Mouse (Mus musculus) right cerebral cortex, adult 18-20 months (tissue): ENCODE results near the gene Dad1.

Experiments
- DNase-seq: peaks from one replicate; pipeline ENCODE4 v3.0.0; 2022; ENCODE audit warnings: mixed read lengths

Dad1 gene

DNA sequence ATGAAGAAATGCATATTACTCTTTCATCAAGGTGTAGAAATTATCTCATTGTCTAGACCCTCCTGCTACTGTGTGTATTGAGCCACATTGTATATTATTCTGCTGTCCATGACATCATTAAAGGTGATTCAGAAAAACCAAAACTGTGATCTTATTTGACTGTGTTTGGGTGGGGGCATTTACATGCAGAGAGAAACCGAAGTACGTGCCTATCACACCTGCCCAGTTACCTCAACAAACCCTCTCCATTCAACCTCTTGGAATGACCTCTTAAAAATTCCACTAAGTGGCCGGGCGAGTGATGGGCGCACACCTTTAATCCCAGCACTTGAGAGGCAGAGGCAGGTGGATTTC, 29.9 kb downstream of the Dad1 start:
- DNase-seq, result no peak

- no peak for DNase-seq
Observed at GRCm38 (mm10) chr14:54223315-54224063, 30.4 kb downstream of the Dad1 start.

- DNase-seq, result no peak
Observed at GRCm38 (mm10) chr14:54222289-54222727, 31.6 kb downstream of the Dad1 start.

GRCm38 (mm10) chr14:54221641-54222040, 32.3 kb downstream of the Dad1 start:
- no peak for DNase-seq

DNA sequence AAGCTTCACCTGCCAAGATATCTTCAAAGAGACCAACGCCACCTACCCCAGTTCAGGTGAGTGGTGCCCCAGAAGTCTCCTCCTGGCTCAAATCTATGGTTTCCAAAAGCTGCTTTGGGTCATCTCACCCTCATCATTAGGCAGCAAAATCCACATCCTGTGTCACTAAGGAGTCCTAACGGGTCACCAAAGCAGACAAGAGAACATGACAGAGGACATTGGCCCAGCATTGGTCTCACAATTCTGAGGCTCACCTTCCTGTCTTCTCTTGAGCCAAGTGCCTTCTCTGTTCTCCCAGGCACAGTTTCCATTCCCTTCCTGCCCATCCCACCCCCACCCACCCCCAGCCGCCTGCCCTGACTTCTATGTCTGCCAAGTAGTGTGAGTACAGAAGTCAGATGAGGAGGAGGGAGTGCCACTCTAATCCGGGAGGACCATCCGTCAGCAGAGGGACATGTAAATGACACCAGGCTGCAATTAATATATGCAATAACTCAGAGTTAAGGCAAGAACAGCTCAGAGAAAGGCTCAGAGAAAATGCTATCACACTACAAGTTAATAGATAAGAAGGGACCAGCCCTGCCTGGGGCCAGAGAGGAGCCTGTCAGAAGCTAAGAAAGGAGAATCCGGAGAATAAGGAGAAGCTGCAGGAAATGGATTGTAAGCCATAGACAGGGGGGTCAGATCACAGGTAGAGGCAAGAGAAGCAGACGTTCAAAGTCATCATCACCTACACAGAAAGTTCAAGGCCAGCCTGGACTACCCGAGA, 33.0 kb downstream of the Dad1 start:
- DNase-seq, result no peak

DNA sequence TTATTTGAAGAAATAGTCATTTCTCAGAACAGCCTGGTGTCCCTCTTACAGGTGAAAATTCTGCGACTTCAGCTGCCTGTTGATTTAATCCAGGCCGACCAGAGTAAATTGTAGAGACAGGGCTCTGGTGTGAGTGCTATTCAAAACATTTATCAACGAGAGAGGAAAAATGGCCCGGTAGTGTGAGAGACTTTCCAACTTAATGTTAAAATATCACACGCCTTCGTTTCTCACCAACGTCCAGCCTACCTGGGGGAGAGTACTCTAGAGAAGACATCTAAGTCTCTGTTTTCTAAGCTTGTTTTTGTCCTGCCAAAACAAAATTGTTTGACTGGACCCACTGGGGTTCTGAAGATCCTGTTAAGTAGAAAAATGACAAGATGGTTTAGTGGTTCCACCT, 34.1 kb downstream of the Dad1 start:
- no peak for DNase-seq

DNA sequence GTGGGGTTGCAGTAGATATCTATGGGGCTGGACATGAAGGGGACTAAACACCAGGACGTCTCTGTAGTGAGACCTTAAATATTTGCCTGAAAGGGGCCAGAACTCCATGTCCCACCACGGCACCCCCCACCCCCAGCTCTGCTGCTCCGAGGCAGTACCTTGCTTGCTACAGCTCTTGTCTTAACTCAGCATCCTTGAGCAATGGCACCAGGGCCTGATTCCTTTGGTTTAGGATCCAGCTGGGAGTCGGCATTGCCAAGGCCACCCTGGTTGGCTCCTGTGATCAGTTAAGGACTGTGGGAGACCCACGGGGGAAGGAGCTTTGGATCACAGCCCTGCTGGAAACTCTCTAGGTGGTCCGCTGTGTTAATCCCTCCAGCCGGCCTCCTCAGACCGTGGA, 34.6 kb downstream of the Dad1 start:
- no peak for DNase-seq

DNA sequence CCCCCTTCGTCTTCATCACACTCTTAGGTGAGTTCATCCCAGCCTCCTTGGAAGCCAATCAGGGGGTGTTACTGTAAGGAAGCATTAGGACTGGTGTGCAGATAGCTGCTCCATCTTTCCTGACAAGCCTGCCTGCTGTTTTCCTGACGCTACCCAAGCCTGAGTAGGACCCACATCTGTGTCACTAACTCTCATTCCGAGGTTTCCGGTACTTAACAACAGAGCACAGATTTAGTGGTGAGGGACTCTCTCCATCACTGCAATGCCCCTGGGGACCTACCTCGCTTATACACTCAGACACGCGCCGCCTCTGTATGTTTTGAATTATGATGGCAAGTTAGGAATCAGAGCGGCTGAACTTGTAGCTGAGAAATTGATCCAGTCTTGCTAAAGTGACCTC, 35.2 kb downstream of the Dad1 start:
- DNase-seq, result no peak

- DNase-seq, result no peak
Observed at GRCm38 (mm10) chr14:54218233-54218632, 35.7 kb downstream of the Dad1 start.

DNA sequence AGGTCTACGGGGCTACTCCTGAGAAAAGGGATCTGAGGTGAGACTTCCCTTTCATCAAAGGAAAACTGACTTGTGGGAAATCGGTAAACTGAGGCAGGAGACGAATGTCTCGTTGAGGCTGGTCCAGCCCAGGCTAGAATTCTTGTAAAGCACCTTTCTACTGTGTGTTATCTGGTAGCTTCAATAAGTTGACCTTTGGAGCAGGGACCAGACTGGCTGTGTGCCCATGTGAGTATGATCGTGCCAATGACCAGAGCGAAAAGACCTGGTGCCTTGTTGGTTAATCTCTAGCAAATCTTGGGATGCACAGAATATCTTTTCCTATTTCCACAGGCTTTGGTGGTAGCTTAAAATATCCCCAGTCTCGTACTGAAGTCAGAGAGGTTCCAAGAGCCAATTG, 37.8 kb downstream of the Dad1 start:
- DNase-seq, result no peak

DNA sequence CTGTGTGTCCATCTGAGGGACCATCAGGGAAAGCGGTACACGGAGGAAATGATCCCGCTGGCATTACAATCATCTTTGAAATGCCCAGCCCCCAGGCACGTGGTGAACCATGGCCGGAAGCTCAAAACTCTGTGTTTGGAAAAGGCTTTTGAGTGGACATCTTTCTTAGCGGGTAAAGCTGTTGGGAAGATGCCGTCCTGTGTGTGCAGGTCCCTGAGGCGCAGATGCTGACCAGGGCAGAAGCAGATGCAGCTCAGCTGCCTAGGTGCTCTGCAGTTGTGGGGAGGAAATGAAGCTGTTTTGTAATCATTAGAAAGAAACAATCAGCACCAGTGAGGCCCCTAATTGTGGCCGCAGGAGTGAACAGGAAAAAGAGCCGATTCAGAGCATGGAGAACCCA, 39.0 kb downstream of the Dad1 start:
- no peak for DNase-seq

GRCm38 (mm10) chr14:54214477-54214876, 39.4 kb downstream of the Dad1 start:
- DNase-seq, result no peak

DNA sequence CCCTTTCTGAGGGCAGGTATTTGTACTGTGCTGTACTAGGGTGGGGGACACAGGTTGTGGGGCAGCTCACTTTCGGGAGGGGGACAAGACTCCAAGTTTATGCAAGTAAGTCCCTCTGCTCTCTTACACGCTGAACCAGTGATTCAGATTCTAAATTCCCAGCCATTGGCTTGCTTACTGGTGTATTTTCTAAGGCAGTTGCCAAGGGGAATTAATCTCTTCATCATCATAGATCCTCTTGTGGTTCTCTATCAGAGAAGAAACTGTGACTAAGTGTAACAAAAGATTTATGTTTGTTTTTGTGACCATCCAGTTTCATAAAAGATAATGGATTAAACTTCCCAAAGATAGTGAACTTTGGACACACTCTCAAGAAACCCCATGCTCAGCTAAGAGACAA, 40.2 kb downstream of the Dad1 start:
- DNase-seq, result no peak

- no peak for DNase-seq
Observed at GRCm38 (mm10) chr14:54211755-54212154, 42.1 kb downstream of the Dad1 start.

- no peak for DNase-seq
Observed at GRCm38 (mm10) chr14:54211199-54211598, 42.7 kb downstream of the Dad1 start.

DNA sequence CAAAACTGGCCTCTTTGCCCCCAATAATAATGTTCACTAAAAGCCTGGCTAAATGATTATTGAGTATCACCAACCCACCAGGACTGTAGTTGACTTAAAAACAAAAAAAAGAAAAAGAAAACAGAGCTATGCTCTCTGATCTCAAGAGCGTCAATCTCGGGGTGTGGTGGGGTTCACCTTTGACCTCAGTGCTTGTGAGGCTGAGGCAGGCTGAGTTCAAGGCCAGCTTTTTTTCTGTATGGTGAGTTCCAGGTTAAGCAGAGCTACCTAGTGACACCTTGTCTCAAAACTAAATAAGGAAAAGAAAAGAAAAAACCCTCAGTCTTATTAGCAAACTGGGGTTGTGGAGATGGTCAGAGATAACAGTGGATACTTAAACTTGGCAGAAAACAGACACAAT, 43.5 kb downstream of the Dad1 start:
- DNase-seq, result no peak

DNA sequence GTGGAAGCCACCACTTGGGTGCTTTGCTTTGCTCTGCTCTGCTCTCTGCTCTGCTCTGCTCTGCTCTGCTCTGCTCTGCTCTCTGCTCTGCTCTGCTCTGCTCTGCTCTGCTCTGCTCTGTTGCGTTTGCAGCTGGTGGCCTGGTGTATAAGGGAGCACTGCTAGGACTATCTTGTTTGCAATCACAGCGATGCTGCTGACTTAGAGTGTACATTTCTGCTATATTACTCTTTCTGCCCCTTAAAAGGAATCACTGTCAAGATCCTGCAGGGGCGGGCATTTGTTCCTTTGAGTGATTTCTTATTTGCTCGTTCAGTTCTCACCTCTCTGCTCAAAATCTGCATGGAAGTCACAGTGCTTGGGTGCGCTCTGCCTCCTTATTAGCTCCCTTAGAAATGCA, 44.0 kb downstream of the Dad1 start:
- no peak for DNase-seq

GRCm38 (mm10) chr14:54208741-54209140, 45.2 kb downstream of the Dad1 start:
- no peak for DNase-seq

DNA sequence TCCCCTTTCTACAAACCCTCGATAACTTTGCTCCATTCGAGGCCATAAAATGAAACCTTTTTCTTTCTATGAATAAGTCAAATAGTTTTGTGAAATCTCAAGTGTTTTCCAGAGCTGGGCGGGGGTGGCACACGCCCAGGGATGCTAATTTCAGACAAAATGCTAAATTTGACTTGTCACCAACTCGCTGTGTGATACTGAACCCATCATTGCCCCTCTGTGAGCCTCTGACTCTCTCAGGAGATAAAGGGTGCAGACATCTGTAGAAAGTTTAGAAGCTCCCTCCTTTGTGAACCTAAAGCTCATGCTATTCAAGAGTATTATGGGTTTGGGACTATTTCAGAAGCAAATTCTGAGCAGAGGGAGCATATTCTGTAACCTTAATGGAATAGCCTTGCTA, 46.0 kb downstream of the Dad1 start:
- DNase-seq, result no peak

DNA sequence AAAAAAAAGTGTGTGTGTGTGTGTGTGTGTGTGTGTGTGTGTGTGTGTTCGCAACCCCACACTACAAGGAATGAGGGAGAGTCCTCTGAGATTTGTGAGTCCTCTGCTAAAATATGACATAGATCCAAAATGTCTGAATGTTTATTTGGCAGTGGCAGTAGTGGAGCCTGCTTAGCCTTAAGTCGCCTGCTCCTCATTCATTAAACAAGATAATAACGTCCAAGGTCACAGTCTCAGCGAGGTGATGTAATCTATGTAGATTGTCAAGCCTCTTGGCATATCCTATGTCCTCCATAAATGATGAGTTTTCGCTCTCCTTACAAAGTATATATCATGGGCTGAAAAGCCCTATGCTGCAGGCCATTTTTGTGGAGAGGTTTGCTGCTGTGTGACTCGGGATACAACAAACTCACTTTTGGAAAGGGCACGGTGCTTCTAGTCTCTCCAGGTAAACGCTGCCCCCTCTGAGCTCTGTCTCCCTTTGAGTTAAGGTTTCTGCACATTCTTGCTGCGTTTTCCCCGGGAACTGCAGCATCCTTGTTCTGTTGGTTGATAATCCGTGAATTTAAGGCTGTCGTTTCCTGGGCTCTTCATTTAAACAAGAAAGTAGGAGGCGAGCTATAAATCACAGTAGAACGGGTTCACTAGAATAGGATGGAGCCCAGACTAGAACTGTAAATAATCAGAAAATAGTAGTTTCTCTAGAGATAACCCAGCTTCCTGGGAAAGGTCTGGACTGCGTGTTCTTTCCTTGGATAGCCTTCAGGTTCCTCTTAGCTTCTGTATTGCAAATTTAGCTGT, 47.0 kb downstream of the Dad1 start:
- DNase-seq, result no peak

DNA sequence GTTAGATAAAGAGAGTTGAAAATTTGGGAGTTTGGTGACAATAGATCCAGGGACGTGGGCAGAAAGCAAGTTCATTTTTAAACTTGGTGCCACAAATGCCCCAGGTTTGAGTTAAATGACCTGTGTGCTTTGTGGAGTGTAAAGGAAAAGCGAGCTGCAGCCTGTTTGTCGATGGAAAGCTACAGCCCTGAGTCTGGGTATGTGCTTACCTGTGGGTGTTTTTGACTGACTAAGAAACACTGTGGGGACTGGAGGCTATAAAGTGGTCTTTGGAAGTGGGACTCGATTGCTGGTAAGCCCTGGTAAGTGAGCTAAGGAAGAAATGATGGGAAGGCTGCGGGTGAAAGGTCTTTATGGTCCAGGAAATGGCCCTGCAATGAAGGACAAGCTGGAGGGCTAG, 47.6 kb downstream of the Dad1 start:
- no peak for DNase-seq

GRCm38 (mm10) chr14:54205904-54206303, 48.0 kb downstream of the Dad1 start:
- no peak for DNase-seq

DNA sequence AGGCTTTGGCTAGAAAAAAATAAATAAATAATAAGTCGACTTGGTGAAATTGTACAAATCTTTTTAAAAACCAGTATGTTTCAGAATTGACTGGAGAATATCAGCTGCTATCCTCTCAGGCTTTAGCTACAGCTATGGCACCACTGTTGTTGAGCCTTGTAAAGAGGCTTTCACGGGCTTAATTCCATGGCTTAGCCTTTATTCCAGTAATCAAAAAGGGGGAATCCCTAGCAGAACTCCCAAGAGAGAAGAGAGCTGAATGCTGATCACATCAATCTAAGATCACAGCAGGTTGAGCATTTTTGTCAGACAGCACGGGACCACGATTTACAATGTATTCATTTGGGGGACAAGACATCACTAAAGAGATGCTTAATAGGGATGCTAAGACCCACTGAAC, 49.1 kb downstream of the Dad1 start:
- no peak for DNase-seq

- DNase-seq, result no peak
Observed at GRCm38 (mm10) chr14:54204311-54204710, 49.6 kb downstream of the Dad1 start.
